Mouse (Mus musculus) myocyte (in vitro differentiated cells): ENCODE data around the gene Tma7.

Experiments
- CEBPB ChIP-seq: IDR thresholded peaks from 2 replicates; pipeline ENCODE4 v1.6.1; 2011; ENCODE audit warnings: mild to moderate bottlenecking, moderate library complexity; ENCODE audit not compliant: poor library complexity, insufficient read depth, severe bottlenecking
- E2F4 ChIP-seq: IDR thresholded peaks from one replicate; pipeline ENCODE4 v1.6.1; 2011; ENCODE audit warnings: mild to moderate bottlenecking, control low read depth, moderate library complexity; ENCODE audit not compliant: insufficient read depth
- MAX ChIP-seq: IDR thresholded peaks from one replicate; pipeline ENCODE4 v1.6.1; 2011; ENCODE audit warnings: low read depth, mild to moderate bottlenecking, control low read depth
- MYOD1 ChIP-seq, 3 experiments: IDR thresholded peaks; one replicate each; pipeline ENCODE4 v1.6.1; 2011; ENCODE audit warnings: control low read depth in 2 of 3, low read depth in 2 of 3, mild to moderate bottlenecking in 2 of 3, moderate library complexity in 1 of 3; ENCODE audit not compliant: insufficient read length in 2 of 3, control insufficient read depth in 1 of 3
- POLR2A ChIP-seq: IDR thresholded peaks from one replicate; pipeline ENCODE4 v1.6.1; 2011; ENCODE audit warnings: low read depth, mild to moderate bottlenecking, control low read depth, moderate library complexity; ENCODE audit not compliant: insufficient read length
- POLR2AphosphoS2 ChIP-seq: IDR thresholded peaks from one replicate; pipeline ENCODE4 v1.6.1; 2011; ENCODE audit warnings: low read depth, control low read depth; ENCODE audit not compliant: insufficient read length
- REST ChIP-seq: IDR thresholded peaks from one replicate; pipeline ENCODE4 v1.6.1; 2011; ENCODE audit warnings: mild to moderate bottlenecking, control low read depth, moderate library complexity; ENCODE audit not compliant: insufficient read depth, insufficient read length
- TCF12 ChIP-seq: IDR thresholded peaks from one replicate; pipeline ENCODE4 v1.6.1; 2011; ENCODE audit warnings: mild to moderate bottlenecking, control low read depth; ENCODE audit not compliant: poor library complexity, insufficient read depth, severe bottlenecking
- TCF3 ChIP-seq: IDR thresholded peaks from one replicate; pipeline ENCODE4 v1.6.1; 2011; ENCODE audit warnings: low read depth, control low read depth; ENCODE audit not compliant: insufficient read length
- USF1 ChIP-seq: IDR thresholded peaks from one replicate; pipeline ENCODE4 v1.6.1; 2011; ENCODE audit warnings: low read depth, mild to moderate bottlenecking, control low read depth, moderate library complexity

- TF ChIP-seq POLR2A (no peak), E2F4 (no peak), TCF3 (no peak), USF1 (no peak), TCF12 (no peak), MYOD1 (IDR thresholded peaks at IDR 0.05; ENCODE audit: control insufficient read depth in 1 of 3, insufficient read length in 2 of 3, low read depth in 2 of 3) (no peak), POLR2AphosphoS2 (no peak), MAX (no peak), REST (no peak), CEBPB (no peak)
Observed at GRCm38 (mm10) chr9:109058006-109058765, 24.2 kb downstream of the Tma7 start.
